21 mouse cellular contexts compared by ENCODE assay signal in genomic region chr11:61320904-61321687, GRCm38 (mm10). TPM values are rescaled to one million over a fixed set of nuclear protein-coding genes. Genes with fewer than 3 reads are reported as not detected.
A peak's percentile ranks its signal among the peaks of the same experiment; 100 is the strongest.
DNase-seq lines count a peak whose midpoint lies in the region; ATAC-seq and TF ChIP-seq lines count a peak whose summit lies in the region.
"Had no signal": no experiment of that assay in that cellular context is flagged by ENCODE, and none has a peak within 500 bp of the region (broad histone marks: within the 10 kb centered on the region; RNA-seq: fewer than 3 reads in every experiment).

No protein-coding gene starts in this region.

- H3K27ac ChIP-seq in heart, embryonic 13.5 days (replicated peaks) = peak overlapping the region; percentile 34
- peak overlapping the region; percentile 64 for H3K27ac ChIP-seq in heart, postnatal 0 days (ENCODE audit: low read depth)
- no peak overlapping the region for H3K27ac ChIP-seq in heart, adult 2 months
- H3K27ac ChIP-seq in MEL (ENCODE audit: control insufficient read depth, low read depth, low read length) = peak overlapping the region; percentile 34
- H3K27ac ChIP-seq: embryonic facial prominence, embryonic 10.5 days; forebrain, embryonic 13.5 days; hindbrain, embryonic 10.5 days; hindbrain, embryonic 14.5 days; intestine, embryonic 15.5 days had no signal

- H3K79me2 ChIP-seq in heart, adult 2 months (replicated peaks; ENCODE audit: control insufficient read depth, insufficient read depth, low read length) = no peaks in the 10 kb centered on the region
- H3K79me2 ChIP-seq in MEL (ENCODE audit: control insufficient read depth, insufficient read depth, low read length, poor library complexity) = no peaks in the 10 kb centered on the region

- no peaks in the 10 kb centered on the region for H3K36me3 ChIP-seq in heart, embryonic 13.5 days
- no peaks in the 10 kb centered on the region for H3K36me3 ChIP-seq in heart, postnatal 0 days (replicated peaks; ENCODE audit: control insufficient read depth, insufficient read depth, low read length)
- no peaks in the 10 kb centered on the region for H3K36me3 ChIP-seq in heart, adult 2 months (ENCODE audit: control insufficient read depth, insufficient read depth, low read length)
- H3K36me3 ChIP-seq in MEL (ENCODE audit: control insufficient read depth in 1 of 2, insufficient read depth in 2 of 2, low read length in 2 of 2) = peaks cover 0 to 11% of the 10 kb centered on the region in 2 experiments; a peak in 2 of 4 replicates
- H3K36me3 ChIP-seq: embryonic facial prominence, embryonic 10.5 days; hindbrain, embryonic 10.5 days; intestine, embryonic 15.5 days had no signal

- no peak for TF ChIP-seq EP300 in heart, postnatal 0 days (IDR thresholded peaks at IDR 0.05; ENCODE audit: low read depth)
- TF ChIP-seq EP300 in heart, adult 2 months (IDR thresholded peaks at IDR 0.05; ENCODE audit: insufficient read depth, low read depth, low read length) = no peak
- TF ChIP-seq EP300 in MEL (IDR thresholded peaks at IDR 0.05; ENCODE audit: low read depth in 1 of 2, low read length in 2 of 2) = peak; percentile 24 to 85; a peak in 3 of 4 replicates

- TF ChIP-seq POLR2A in heart, adult 2 months (IDR thresholded peaks at IDR 0.05; ENCODE audit: insufficient read depth, low read depth, low read length) = no peak
- peak in 1 of 2 experiments; percentile 54; a peak in 2 of 4 replicates for TF ChIP-seq POLR2A in MEL (IDR thresholded peaks at IDR 0.05; ENCODE audit: control insufficient read depth in 1 of 2, insufficient read depth in 1 of 2, low read depth in 1 of 2, low read length in 2 of 2, poor library complexity in 1 of 2)

- whole genome bisulfite sequencing in heart, embryonic 13.5 days = 47% methylated on average over 10 of the region's 10 CpGs
- WGBS in heart, postnatal 0 days = 27% methylated on average over 10 of the region's 10 CpGs
- 32% methylated on average over 10 of the region's 10 CpGs for WGBS in heart, adult 2 months

- H3K4me2 ChIP-seq in heart, embryonic 13.5 days = no peak overlapping the region
- H3K4me2 ChIP-seq in heart, postnatal 0 days (ENCODE audit: low read depth, low read length) = no peak overlapping the region
- H3K4me2 ChIP-seq: forebrain, embryonic 13.5 days; hindbrain, embryonic 14.5 days; intestine, embryonic 15.5 days had no signal

- intact Hi-C loops in heart, postnatal 25 days (cut with DNase I) = no loop called here
- intact Hi-C loops in heart, adult 2 months (cut with DNase I) = no loop called here

- H3K4me3 ChIP-seq in heart, embryonic 13.5 days = no peak overlapping the region
- no peak overlapping the region for H3K4me3 ChIP-seq in heart, postnatal 0 days (ENCODE audit: low read depth, low read length)
- H3K4me3 ChIP-seq in heart, adult 2 months = no peak overlapping the region
- H3K4me3 ChIP-seq in MEL (ENCODE audit: control insufficient read depth in 1 of 2, insufficient read depth in 1 of 2, low read depth in 2 of 2, low read length in 2 of 2) = peak overlapping the region; percentile 21 to 65
- H3K4me3 ChIP-seq: embryonic facial prominence, embryonic 10.5 days; forebrain, embryonic 13.5 days; hindbrain, embryonic 10.5 days; intestine, embryonic 15.5 days had no signal

- no peak for TF ChIP-seq CTCF in heart, postnatal 0 days (IDR thresholded peaks at IDR 0.05; ENCODE audit: low read depth)
- TF ChIP-seq CTCF in heart, adult 2 months (IDR thresholded peaks at IDR 0.05) = no peak
- TF ChIP-seq CTCF in MEL (IDR thresholded peaks at IDR 0.05 in 2 of 3, conservative IDR thresholded peaks at IDR 0.05 in 1 of 3; ENCODE audit: control insufficient read depth in 1 of 3, insufficient read depth in 1 of 3, low read depth in 2 of 3, low read length in 3 of 3, poor library complexity in 1 of 3, severe bottlenecking in 1 of 3) = no peak

- H3K9ac ChIP-seq in heart, embryonic 13.5 days = 0 out of 2 replicates have a peak overlapping the region, but pooled peaks have one; percentile 24
- H3K9ac ChIP-seq in heart, postnatal 0 days (replicated peaks; ENCODE audit: low read depth, low read length) = no peak overlapping the region
- H3K9ac ChIP-seq in heart, adult 2 months (ENCODE audit: low read depth, low read length) = no peak overlapping the region
- H3K9ac ChIP-seq in MEL (ENCODE audit: control insufficient read depth, low read depth, low read length, poor library complexity, severe bottlenecking) = peak overlapping the region; percentile 28
- H3K9ac ChIP-seq: forebrain, embryonic 13.5 days; forebrain, postnatal 0 days; hindbrain, embryonic 14.5 days; intestine, embryonic 15.5 days had no signal

- H3K9me3 ChIP-seq in heart, embryonic 13.5 days = no peaks in the 10 kb centered on the region
- no peaks in the 10 kb centered on the region for H3K9me3 ChIP-seq in heart, postnatal 0 days (replicated peaks; ENCODE audit: control insufficient read depth, low read length)
- H3K9me3 ChIP-seq in MEL (replicated peaks; ENCODE audit: insufficient read depth, low read length) = no peaks in the 10 kb centered on the region
- H3K9me3 ChIP-seq: embryonic facial prominence, embryonic 10.5 days; forebrain, embryonic 13.5 days; hindbrain, embryonic 10.5 days; intestine, embryonic 15.5 days had no signal

- 0 out of 2 replicates have a peak, but pooled peaks cover 3% of the 10 kb centered on the region for H3K27me3 ChIP-seq in heart, embryonic 13.5 days (replicated peaks)
- H3K27me3 ChIP-seq in heart, postnatal 0 days (ENCODE audit: control insufficient read depth, insufficient read depth, low read length) = no peaks in the 10 kb centered on the region
- no peaks in the 10 kb centered on the region for H3K27me3 ChIP-seq in heart, adult 2 months (ENCODE audit: control insufficient read depth, insufficient read depth, low read length)
- no peaks in the 10 kb centered on the region; a peak in 1 of 4 replicates for H3K27me3 ChIP-seq in MEL (ENCODE audit: control insufficient read depth in 1 of 2, insufficient read depth in 2 of 2, low read length in 2 of 2)
- H3K27me3 ChIP-seq: forebrain, embryonic 13.5 days; intestine, embryonic 15.5 days had no signal

- TF ChIP-seq RAD21 in MEL (IDR thresholded peaks at IDR 0.05; ENCODE audit: low read depth, low read length) = no peak

- ATAC-seq in heart, embryonic 13.5 days (ENCODE audit: extremely low read depth, insufficient number of reproducible peaks, low FRiP score, low TSS enrichment) = no peak
- no peak for ATAC-seq in heart, postnatal 0 days (ENCODE audit: insufficient read depth, low read depth)
- ATAC-seq in megakaryocyte progenitor cell, adult 5-6 weeks (replicated peaks; ENCODE audit: poor library complexity) = 0 out of 2 replicates have a peak, but pooled peaks have one; percentile 4
- no peak for ATAC-seq in granulocyte monocyte progenitor cell, adult 5-6 weeks (replicated peaks; ENCODE audit: poor library complexity, severe bottlenecking)
- ATAC-seq: forebrain, embryonic 13.5 days; forebrain, postnatal 0 days; intestine, embryonic 15.5 days had no signal

- DNase-seq in heart, postnatal 25 days (ENCODE audit: low spot score) = no peak
- DNase-seq in heart, postnatal 0 days (ENCODE audit: low spot score) = no peak
- DNase-seq in heart, adult 2 months = no peak
- peak; percentile 87 for DNase-seq in MEL (ENCODE audit: low read depth, low spot score)
- DNase-seq: adrenal gland, adult 8-10 months; adrenal gland, postnatal 36 days; cerebellum, adult 2 months; cerebellum, postnatal 10 days; forebrain, postnatal 0 days; gastrocnemius, postnatal 14 days; heart, postnatal 10 days had no signal

- H3K4me1 ChIP-seq in heart, embryonic 13.5 days = peaks cover 33% of the 10 kb centered on the region
- 0 out of 2 replicates have a peak, but pooled peaks cover 11% of the 10 kb centered on the region for H3K4me1 ChIP-seq in heart, postnatal 0 days (ENCODE audit: control insufficient read depth, insufficient read depth)
- peaks cover 2% of the 10 kb centered on the region; the same call in 1 of the 2 replicates for H3K4me1 ChIP-seq in heart, adult 2 months (ENCODE audit: control insufficient read depth, insufficient read depth, low read length)
- peaks cover 12 to 16% of the 10 kb centered on the region in 2 experiments for H3K4me1 ChIP-seq in MEL (ENCODE audit: control insufficient read depth in 1 of 2, insufficient read depth in 2 of 2, low read length in 2 of 2)
- H3K4me1 ChIP-seq: intestine, embryonic 15.5 days had no signal

RNA-seq across cellular contexts. Expression of gene Slc47a2, which starts 21.6 kb away (rescaled TPM):
- 0.06 TPM in 1 of 2 replicates, not detected in the other for polyA plus RNA-seq in heart, embryonic 13.5 days (2015; fragmentation: Nextera tagmentation; extraction: Ambion mirVana)
- not detected for total RNA-seq in heart, postnatal 25 days (2021)
- not detected in 2 replicates for total RNA-seq in heart, postnatal 0 days (2014; rRNA removed; ENCODE audit: low replicate concordance)
- 0.04 and 0.14 TPM in 2 replicates for polyA plus RNA-seq in heart, postnatal 0 days (2015; fragmentation: Nextera tagmentation; extraction: Ambion mirVana)
- not detected for total RNA-seq in heart, adult 2 months (2021)
- polyA plus RNA-seq in heart, adult 2 months (2012; rRNA removed) = 0.04 and 0.12 TPM in 2 replicates
- total RNA-seq in MEL (2012; rRNA removed) = 0.10 and 0.15 TPM in 2 replicates
- polyA plus RNA-seq in MEL (2012; ENCODE audit: insufficient read depth in 1 of 2, insufficient read length in 2 of 2, low read depth in 1 of 2, low replicate concordance in 2 of 2, missing spikeins in 1 of 2) = under 1 TPM in 1 of 2 experiments, not detected in 1; 0.25 TPM
- total RNA-seq in megakaryocyte progenitor cell, adult 5-6 weeks (2015) = not detected in 2 replicates
- total RNA-seq in megakaryocyte progenitor cell, adult 5-6 weeks (2017) = not detected in 2 replicates
- not detected in 2 replicates for total RNA-seq in granulocyte monocyte progenitor cell, adult 5-6 weeks (2014; fragmentation: Nextera tagmentation)
- total RNA-seq in granulocyte monocyte progenitor cell, adult 5-6 weeks (2017) = not detected in 2 replicates
- total RNA-seq: adrenal gland, adult 8-10 months; adrenal gland, postnatal 36 days; forebrain, postnatal 0 days; gastrocnemius, adult 18-20 months; gastrocnemius, postnatal 14 days had no signal
- polyA plus RNA-seq: C2C12; embryonic facial prominence, embryonic 10.5 days; forebrain, embryonic 13.5 days; forebrain, postnatal 0 days; hindbrain, embryonic 10.5 days; hindbrain, embryonic 14.5 days; intestine, embryonic 15.5 days had no signal

RNA-seq across cellular contexts. Expression of gene Aldh3a2, which starts 53.8 kb away (rescaled TPM):
- 26.0 and 26.9 TPM in 2 replicates for polyA plus RNA-seq in heart, embryonic 13.5 days (2015; fragmentation: Nextera tagmentation; extraction: Ambion mirVana)
- 10 to 100 TPM; 30.6 to 35.2 TPM for total RNA-seq in heart, postnatal 25 days (2021)
- total RNA-seq in heart, postnatal 0 days (2014; rRNA removed; ENCODE audit: low replicate concordance) = 36.0 and 48.9 TPM in 2 replicates
- polyA plus RNA-seq in heart, postnatal 0 days (2015; fragmentation: Nextera tagmentation; extraction: Ambion mirVana) = 28.6 and 29.1 TPM in 2 replicates
- 10 to 100 TPM; 33.8 to 36.4 TPM for total RNA-seq in heart, adult 2 months (2021)
- polyA plus RNA-seq in heart, adult 2 months (2012; rRNA removed) = 26.2 and 40.9 TPM in 2 replicates
- 9.6 and 11.0 TPM in 2 replicates for total RNA-seq in MEL (2012; rRNA removed)
- 10 to 100 TPM in 1 of 2 experiments, not detected in 1; 15.0 TPM for polyA plus RNA-seq in MEL (2012; ENCODE audit: insufficient read depth in 1 of 2, insufficient read length in 2 of 2, low read depth in 1 of 2, low replicate concordance in 2 of 2, missing spikeins in 1 of 2)
- 20.2 and 25.5 TPM in 2 replicates for total RNA-seq in megakaryocyte progenitor cell, adult 5-6 weeks (2015)
- total RNA-seq in megakaryocyte progenitor cell, adult 5-6 weeks (2017) = 17.3 and 17.6 TPM in 2 replicates
- 18.5 and 20.9 TPM in 2 replicates for total RNA-seq in granulocyte monocyte progenitor cell, adult 5-6 weeks (2014; fragmentation: Nextera tagmentation)
- total RNA-seq in granulocyte monocyte progenitor cell, adult 5-6 weeks (2017) = 22.3 and 27.3 TPM in 2 replicates

RNA-seq across cellular contexts. Expression of gene Slc47a1, which starts 57.0 kb away (rescaled TPM):
- 24.6 and 28.9 TPM in 2 replicates for polyA plus RNA-seq in heart, embryonic 13.5 days (2015; fragmentation: Nextera tagmentation; extraction: Ambion mirVana)
- 10 to 100 TPM; 29.3 to 30.4 TPM for total RNA-seq in heart, postnatal 25 days (2021)
- 34.7 and 49.4 TPM in 2 replicates for total RNA-seq in heart, postnatal 0 days (2014; rRNA removed; ENCODE audit: low replicate concordance)
- 31.2 and 31.5 TPM in 2 replicates for polyA plus RNA-seq in heart, postnatal 0 days (2015; fragmentation: Nextera tagmentation; extraction: Ambion mirVana)
- 10 to 100 TPM; 27.7 to 32.0 TPM for total RNA-seq in heart, adult 2 months (2021)
- polyA plus RNA-seq in heart, adult 2 months (2012; rRNA removed) = 51.1 and 92.7 TPM in 2 replicates
- 0.04 TPM in 1 of 2 replicates, not detected in the other for total RNA-seq in MEL (2012; rRNA removed)
- not detected for polyA plus RNA-seq in MEL (2012; ENCODE audit: insufficient read depth in 1 of 2, insufficient read length in 2 of 2, low read depth in 1 of 2, low replicate concordance in 2 of 2, missing spikeins in 1 of 2)
- not detected in 2 replicates for total RNA-seq in megakaryocyte progenitor cell, adult 5-6 weeks (2015)
- total RNA-seq in megakaryocyte progenitor cell, adult 5-6 weeks (2017) = not detected in 2 replicates
- total RNA-seq in granulocyte monocyte progenitor cell, adult 5-6 weeks (2014; fragmentation: Nextera tagmentation) = not detected in 2 replicates
- not detected in 2 replicates for total RNA-seq in granulocyte monocyte progenitor cell, adult 5-6 weeks (2017)
- polyA plus RNA-seq: forebrain, embryonic 13.5 days; hindbrain, embryonic 14.5 days had no signal

Comparison
In these comparisons a context has a peak if more than half of its experiments do, and no peak if none do; other contexts are left out.
1. H3K9ac ChIP-seq: peak in heart, embryonic 13.5 days (single experiment) and MEL (single experiment); none in heart, postnatal 0 days (single experiment) and heart, adult 2 months (single experiment).
2. H3K4me3 ChIP-seq: peak in MEL (2 of 2); none in heart, embryonic 13.5 days (single experiment), heart, postnatal 0 days (single experiment) and heart, adult 2 months (single experiment).
3. RNA of gene Slc47a1, which starts 57.0 kb away (total RNA-seq): 34.7 to 49.4 TPM in heart, postnatal 0 days, 27.7 to 32.0 TPM in heart, adult 2 months and 29.3 to 30.4 TPM in heart, postnatal 25 days; 0.04 TPM in MEL, not detected in megakaryocyte progenitor cell, adult 5-6 weeks and not detected in granulocyte monocyte progenitor cell, adult 5-6 weeks; every median in the first group is over 10 times any median in the second.